Mouse (Mus musculus): ENCODE data around the gene Ttll11. TPM values are rescaled to one million over a fixed set of nuclear protein-coding genes. Genes with fewer than 3 reads are reported as not detected.

Gene Ttll11
- polyA plus RNA-seq, 1 experiment from 2014 or later: 0.19 TPM

DNA sequence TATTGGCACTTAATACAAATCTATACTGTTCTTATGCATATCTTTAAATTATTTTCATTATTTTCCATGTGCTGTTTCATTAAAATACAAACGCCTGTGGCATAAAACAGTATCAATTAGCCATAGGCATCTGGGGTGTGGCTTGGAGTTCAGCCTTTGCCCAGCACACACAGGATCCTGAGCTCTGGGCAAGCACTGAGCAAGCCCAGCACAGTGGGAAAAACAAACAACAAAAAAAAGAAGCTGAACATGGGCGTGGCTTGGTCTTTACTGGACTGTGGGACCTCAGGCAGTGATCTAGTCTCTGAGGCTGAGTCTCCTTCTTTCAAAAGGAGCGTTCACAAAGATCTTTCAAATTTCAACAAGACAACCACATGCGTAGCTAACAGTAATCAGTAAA lies 116.4 kb downstream of the Ttll11 start:
- WGBS (ENCODE audit: missing documents): 90% methylated on average over 4 of the region's 4 CpGs
- no peak overlapping the region for H3K27ac ChIP-seq
- no peaks in the 10 kb centered on the region for H3K79me2 ChIP-seq (ENCODE audit: inconsistent target)
- H3K36me3 ChIP-seq (ENCODE audit: inconsistent target): no peaks in the 10 kb centered on the region
- H3K4me3 ChIP-seq (ENCODE audit: inconsistent target): no peak overlapping the region

DNA sequence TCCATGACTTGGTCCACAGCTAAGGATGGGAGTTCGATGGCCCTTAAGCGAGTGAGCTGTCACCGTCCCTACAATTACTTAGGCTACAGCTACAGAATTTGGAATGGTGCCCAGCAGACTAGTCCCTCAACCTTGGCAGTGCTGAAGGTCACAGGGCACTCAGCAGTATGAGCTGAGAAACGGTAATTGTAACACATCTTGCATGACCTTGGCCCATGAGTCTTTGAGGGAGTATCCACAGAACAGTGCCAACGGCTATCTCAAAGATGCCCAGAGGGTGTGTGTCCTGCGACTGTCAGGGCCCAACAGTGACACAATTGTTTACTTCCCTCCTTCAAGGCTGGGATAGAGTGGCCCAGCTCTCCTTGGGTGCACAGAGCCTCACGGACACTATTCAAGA lies 118.5 kb downstream of the Ttll11 start:
- 93% methylated on average over 7 of the region's 7 CpGs for WGBS (ENCODE audit: missing documents)
- Histone ChIP-seq H3K27ac (no peak overlapping the region), H3K79me2 (ENCODE audit: inconsistent target) (no peaks in the 10 kb centered on the region), H3K4me3 (ENCODE audit: inconsistent target) (no peak overlapping the region), H3K36me3 (ENCODE audit: inconsistent target) (no peaks in the 10 kb centered on the region)

DNA sequence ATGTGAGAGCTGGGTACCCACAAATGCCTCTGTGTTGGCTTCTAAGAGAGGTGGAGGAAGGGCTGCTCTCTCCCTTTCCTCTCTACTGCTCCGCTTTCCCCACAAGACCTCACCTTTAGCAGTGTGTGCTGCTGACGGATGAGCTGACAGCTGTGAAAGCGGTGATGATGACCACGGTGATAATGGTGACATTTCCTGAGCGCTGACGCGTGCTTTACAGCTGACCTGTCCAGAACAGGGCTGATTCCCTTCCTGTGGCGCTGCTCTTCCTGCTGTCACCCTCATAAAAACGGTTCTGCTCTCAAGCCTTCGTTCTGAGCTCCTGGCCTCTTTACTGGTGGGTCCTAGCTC lies 119.3 kb downstream of the Ttll11 start:
- no peak overlapping the region for H3K4me3 ChIP-seq (ENCODE audit: inconsistent target)
- no peaks in the 10 kb centered on the region for H3K36me3 ChIP-seq (ENCODE audit: inconsistent target)
- H3K79me2 ChIP-seq (ENCODE audit: inconsistent target): no peaks in the 10 kb centered on the region
- whole genome bisulfite sequencing (ENCODE audit: missing documents): 36% methylated on average over 10 of the region's 10 CpGs
- H3K27ac ChIP-seq: no peak overlapping the region

DNA sequence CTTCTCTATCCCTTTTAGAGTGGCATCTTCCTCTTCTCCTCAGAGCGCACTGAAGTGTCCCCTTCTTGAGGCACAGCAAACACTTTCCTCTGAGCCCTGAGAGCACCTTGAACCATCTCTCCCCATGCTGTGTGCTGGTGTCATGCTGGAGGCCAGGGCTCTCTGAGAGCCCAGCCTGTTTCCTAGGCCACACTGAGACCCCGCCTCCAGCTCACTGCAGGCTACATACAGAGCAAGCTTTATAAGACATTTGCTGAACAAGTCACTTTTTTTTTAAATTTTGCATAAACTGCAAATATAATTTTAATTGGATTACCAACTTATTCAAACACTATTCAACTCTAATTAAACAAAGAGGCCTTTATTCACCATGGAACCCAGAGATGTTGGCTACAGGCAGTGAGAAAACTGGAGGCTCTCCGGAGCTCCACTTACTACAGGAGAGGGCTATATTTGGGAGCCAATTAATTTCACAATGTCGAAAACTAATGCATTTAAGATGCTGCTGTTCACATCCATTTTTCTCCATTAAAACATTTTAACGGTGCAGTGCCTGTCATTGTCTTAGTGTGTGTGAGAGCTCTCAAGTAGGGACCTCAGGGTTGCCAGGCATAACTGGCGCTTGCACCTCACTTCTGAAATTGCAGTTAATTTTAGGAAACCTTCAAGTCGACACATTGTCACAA lies 119.9 kb downstream of the Ttll11 start:
- Histone ChIP-seq H3K27ac (no peak overlapping the region), H3K79me2 (ENCODE audit: inconsistent target) (no peaks in the 10 kb centered on the region), H3K36me3 (ENCODE audit: inconsistent target) (no peaks in the 10 kb centered on the region), H3K4me3 (ENCODE audit: inconsistent target) (no peak overlapping the region)
- 76% methylated on average over 7 of the region's 7 CpGs for WGBS (ENCODE audit: missing documents)

DNA sequence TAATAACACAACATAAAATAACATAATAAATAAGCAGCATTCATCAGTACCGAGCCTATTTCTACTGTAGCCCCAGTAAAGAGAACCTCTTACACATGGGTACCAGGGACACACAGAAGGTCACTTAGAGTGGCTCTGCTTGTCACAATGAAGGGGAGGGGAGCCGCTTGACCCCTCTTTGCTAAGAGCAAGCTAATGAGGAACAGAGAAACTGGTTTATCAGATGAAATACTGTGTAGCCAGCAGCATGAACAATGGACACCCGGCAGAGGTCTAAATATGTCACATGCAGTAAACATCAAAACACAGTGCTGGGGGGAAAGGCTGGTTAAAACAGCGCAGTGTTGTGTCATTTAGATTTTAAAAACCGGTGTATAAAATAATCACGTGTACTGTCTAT lies 121.4 kb downstream of the Ttll11 start:
- no peaks in the 10 kb centered on the region for H3K36me3 ChIP-seq (ENCODE audit: inconsistent target)
- WGBS (ENCODE audit: missing documents): 94% methylated on average over 6 of the region's 6 CpGs
- H3K4me3 ChIP-seq (ENCODE audit: inconsistent target): no peak overlapping the region
- H3K27ac ChIP-seq: no peak overlapping the region
- no peaks in the 10 kb centered on the region for H3K79me2 ChIP-seq (ENCODE audit: inconsistent target)

DNA sequence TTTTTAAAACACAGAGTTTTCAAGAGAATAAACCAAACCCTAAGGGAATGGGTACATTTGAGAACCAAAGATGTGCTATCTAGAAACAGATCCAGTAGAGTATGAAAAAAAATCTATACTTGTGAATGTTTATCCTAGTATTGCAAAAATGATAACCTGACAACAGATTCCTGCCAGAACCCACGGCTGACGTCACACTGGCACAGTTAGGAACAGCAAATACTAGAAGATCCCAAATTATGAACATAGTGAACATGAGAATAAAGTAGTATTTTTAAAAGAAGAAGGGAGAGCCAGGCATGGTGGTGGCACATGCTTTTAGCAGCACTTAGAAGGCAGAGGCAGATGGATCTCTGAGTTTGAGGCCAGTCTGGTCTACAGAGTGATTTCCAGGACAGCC lies 122.8 kb downstream of the Ttll11 start:
- H3K27ac ChIP-seq: no peak overlapping the region
- 79% methylated on average over 2 of the region's 2 CpGs for WGBS (ENCODE audit: missing documents)
- no peaks in the 10 kb centered on the region for H3K36me3 ChIP-seq (ENCODE audit: inconsistent target)

DNA sequence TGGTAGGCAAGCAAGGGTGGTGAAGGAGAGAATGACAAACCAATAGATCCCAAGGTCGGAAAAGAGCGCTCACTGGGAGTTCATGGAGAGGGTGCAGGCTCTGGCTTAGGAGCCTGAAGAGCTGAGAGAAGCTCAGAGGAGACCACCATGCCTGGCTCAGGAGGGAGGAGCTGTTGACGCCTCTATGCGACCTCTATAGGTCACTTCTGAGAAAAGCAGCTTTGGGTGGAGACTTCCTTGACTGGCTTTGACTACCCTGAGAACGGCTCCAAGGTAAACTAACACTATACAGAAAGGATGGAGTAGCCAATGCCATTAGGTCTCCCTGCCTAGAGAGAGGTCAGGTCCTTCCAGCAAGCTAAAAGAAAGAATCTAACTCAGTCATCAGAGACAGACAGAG lies 124.8 kb downstream of the Ttll11 start:
- 37% methylated on average over 5 of the region's 5 CpGs for WGBS (ENCODE audit: missing documents)
- Histone ChIP-seq H3K36me3 (ENCODE audit: inconsistent target) (no peaks in the 10 kb centered on the region), H3K27ac (no peak overlapping the region), H3K79me2 (ENCODE audit: inconsistent target) (no peaks in the 10 kb centered on the region), H3K4me3 (ENCODE audit: inconsistent target) (no peak overlapping the region)

More for the DNA sequence above, 122.8 kb downstream of the Ttll11 start:
- Histone ChIP-seq H3K4me3 (ENCODE audit: inconsistent target) (no peak overlapping the region), H3K79me2 (ENCODE audit: inconsistent target) (no peaks in the 10 kb centered on the region)

DNA sequence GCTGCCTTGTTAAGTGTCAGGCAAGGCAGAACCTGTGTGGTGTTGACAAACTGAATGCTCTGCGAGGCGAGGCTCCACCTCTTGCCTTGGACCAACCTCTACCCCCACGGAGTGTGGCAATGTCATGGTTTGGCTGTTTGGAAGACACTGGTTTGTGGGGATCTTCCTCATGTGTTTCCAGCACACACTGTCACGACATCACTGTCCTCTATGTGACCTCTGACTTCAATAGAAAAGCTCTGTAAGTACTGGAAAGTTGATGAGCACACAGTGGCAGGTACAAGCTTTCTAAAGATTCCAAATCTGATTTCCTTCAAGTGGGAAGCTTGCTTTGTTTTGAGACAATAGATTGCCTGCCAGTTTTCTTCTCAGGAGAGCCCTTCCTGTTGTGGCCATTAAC lies 126.7 kb downstream of the Ttll11 start:
- Histone ChIP-seq H3K79me2 (ENCODE audit: inconsistent target) (no peaks in the 10 kb centered on the region), H3K27ac (no peak overlapping the region), H3K4me3 (ENCODE audit: inconsistent target) (no peak overlapping the region), H3K36me3 (ENCODE audit: inconsistent target) (no peaks in the 10 kb centered on the region)
- 81% methylated on average over 4 of the region's 4 CpGs for WGBS (ENCODE audit: missing documents)

DNA sequence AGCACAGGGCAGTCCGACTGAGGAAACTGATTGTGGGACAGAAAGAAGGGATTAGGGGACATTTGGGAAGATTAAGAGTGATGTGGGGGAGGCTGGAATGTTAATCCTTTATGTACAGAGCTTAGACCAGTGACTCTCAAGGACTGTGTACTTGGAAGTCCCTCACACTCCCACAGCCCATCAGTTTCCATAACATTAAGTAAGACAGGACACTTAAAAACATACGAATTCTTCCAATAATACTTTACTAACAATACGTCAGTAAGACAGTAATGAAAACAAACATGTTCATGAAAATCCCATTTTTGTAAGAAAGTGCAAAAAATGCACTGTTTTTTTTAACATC lies 127.6 kb downstream of the Ttll11 start:
- H3K79me2 ChIP-seq (ENCODE audit: inconsistent target): no peaks in the 10 kb centered on the region
- 90% methylated on average over 3 of the region's 3 CpGs for whole genome bisulfite sequencing (ENCODE audit: missing documents)
- no peak overlapping the region for H3K27ac ChIP-seq
- no peak overlapping the region for H3K4me3 ChIP-seq (ENCODE audit: inconsistent target)
- no peaks in the 10 kb centered on the region for H3K36me3 ChIP-seq (ENCODE audit: inconsistent target)

DNA sequence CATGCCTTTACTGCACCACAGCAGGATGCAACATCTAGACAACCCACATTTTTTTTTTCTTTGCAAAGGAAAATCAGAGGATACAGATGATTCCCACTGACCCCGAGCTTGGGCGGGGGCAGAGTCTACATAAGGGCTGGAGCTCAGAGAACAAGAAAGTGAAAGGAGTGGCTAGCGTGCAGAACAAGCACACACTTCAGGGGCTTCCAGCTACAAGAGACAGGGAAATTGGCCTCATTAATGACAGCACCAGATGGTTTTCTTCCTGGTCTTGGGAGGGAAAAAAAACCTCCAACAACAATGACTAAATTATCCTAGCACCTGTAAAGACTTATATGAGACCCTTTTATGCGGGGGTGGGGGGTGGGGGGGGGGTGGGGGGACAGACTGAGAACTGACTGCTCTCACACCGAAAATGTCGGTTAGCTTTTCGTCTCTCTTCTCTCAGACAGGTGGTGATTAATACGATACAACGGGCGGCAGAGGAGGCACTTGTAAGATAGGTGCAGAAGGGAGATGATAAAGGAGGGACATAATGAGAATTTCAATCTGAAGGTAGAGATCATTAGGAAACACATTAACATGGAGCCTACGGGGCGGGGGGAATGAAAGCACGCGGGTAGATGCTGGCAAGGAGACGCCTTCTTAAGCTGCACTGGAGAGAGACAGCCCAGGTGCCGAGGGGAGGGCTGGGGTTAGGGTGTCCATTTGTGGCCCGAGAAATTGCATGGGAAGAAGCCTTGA lies 128.1 kb downstream of the Ttll11 start:
- Histone ChIP-seq H3K27ac (no peak overlapping the region), H3K4me3 (ENCODE audit: inconsistent target) (no peak overlapping the region), H3K36me3 (ENCODE audit: inconsistent target) (no peaks in the 10 kb centered on the region), H3K79me2 (ENCODE audit: inconsistent target) (no peaks in the 10 kb centered on the region)
- WGBS (ENCODE audit: missing documents): 84% methylated on average over 16 of the region's 17 CpGs

DNA sequence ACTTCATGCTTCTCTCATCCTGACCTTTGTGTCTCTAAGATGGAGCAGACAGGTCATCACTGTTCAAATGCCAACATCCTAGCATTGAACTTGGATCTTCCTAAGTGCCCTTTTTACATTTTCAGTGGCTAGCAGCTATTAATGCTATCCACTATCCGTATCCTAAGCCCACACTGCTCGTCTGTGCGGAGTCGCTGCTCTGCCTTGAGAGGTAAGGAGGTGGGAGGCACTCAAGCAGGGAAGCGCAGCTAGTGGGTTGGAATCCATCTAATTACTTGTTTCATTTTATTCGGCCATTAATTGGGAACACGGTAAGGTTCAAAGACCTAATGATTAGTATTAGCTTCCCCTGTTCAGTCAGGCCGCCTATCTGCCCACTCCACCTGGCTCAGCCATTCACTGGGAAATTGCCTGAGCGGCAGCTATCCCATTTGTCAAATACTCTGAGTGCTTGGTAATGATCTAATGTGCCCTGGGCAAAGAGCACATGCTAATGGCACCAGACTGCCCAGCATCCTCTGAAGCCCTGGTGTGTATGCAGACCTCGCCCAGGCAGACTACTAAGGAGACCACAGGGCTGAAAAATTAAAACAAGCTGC lies 130.0 kb downstream of the Ttll11 start:
- WGBS (ENCODE audit: missing documents): 94% methylated on average over 10 of the region's 10 CpGs
- Histone ChIP-seq H3K27ac (no peak overlapping the region), H3K36me3 (ENCODE audit: inconsistent target) (no peaks in the 10 kb centered on the region)

DNA sequence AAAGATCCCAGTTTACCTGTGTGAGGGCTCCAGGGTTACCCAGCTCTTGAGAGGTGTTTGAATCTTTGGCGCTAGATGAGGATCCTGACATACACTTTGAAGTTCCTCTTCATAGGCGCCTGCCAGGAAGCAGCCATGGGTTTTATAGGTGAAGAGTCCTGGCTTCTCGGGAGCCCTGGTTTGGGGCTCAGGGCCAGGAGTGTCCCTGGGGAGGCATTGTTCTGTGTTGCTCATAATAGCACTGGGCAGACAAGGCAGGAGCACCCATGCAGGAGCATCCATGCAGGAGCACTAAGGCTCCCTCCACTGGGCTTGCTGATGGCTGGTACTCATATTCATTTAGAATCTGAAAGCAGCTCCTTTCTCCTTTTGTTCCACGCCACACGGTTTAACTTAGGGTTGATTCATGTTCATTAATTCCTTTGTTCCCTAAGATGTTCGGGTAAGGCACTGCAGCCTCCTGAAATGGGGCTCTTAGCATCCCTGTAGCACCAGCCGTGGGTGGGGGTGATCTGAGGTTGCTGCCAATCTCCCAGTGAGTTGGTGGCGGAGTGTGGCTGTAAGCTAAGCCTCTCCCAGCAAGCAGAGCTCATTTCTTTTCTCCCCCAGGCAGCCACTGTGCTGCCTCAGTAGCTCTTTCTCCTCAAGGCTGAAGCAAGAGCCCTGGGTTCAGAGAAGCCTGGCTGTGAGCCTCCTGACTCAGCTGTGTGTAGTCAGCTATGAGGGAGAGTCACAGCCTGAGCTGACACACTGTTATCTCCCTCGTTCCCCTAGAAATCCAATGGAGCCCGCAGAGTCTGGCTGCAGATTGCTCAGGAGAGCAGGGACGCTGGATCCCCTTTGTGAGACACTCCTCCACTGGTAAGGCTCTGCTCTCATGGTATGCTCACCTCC lies 133.9 kb downstream of the Ttll11 start:
- no peaks in the 10 kb centered on the region for H3K36me3 ChIP-seq (ENCODE audit: inconsistent target)
- no peak overlapping the region for H3K4me3 ChIP-seq (ENCODE audit: inconsistent target)
- WGBS (ENCODE audit: missing documents): 80% methylated on average over 11 of the region's 11 CpGs
- no peak overlapping the region for H3K27ac ChIP-seq
- no peaks in the 10 kb centered on the region for H3K79me2 ChIP-seq (ENCODE audit: inconsistent target)

More for the DNA sequence above, 130.0 kb downstream of the Ttll11 start:
- Histone ChIP-seq H3K4me3 (ENCODE audit: inconsistent target) (no peak overlapping the region), H3K79me2 (ENCODE audit: inconsistent target) (no peaks in the 10 kb centered on the region)

DNA sequence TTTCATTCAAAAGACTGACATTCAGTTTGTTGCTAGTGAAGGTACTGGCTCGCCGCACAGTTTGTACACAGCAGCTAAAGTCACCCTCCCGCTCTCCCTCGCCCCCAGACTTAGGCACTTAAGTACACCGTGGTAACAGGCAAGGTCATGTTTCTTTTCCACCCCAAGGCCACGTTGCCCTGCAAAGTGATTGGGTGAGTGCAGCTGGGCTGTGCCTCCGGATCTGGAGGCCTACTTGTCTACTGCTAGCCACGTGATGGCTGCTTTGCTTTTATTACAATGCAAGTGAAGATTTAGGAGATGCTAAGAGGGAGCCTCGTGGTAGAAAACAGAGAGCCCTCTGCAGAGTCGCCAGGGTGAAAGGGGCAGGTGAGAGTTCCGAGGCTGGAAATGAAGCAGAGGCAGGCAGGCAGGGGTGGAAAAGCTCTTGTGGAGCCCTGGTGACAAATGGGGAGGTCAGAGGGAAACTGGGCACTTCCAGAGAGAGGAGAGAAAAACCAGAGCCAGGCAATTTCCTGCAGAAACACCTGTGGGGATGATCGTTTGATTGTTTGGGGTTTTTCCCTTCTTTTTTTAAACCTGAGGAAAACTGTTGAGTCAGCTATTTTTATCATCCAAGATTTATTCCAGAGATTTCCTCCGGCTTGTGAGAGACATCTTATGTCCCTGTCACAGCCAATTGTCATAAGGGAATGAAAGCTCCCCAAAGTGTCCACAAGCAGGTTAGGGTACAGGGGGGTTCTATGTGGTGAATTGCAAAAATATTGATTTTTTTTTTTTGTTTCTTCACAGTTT lies 135.6 kb downstream of the Ttll11 start:
- H3K27ac ChIP-seq: no peak overlapping the region
- H3K4me3 ChIP-seq (ENCODE audit: inconsistent target): no peak overlapping the region
- no peaks in the 10 kb centered on the region for H3K36me3 ChIP-seq (ENCODE audit: inconsistent target)
- no peaks in the 10 kb centered on the region for H3K79me2 ChIP-seq (ENCODE audit: inconsistent target)
- WGBS (ENCODE audit: missing documents): 83% methylated on average over 13 of the region's 13 CpGs
